Mouse (Mus musculus): ENCODE measurements around the gene Nsg2. TPM values are rescaled to one million over a fixed set of nuclear protein-coding genes. Genes with fewer than 3 reads are reported as not detected.

Nsg2 gene
- polyA plus RNA-seq (2012; rRNA removed; ENCODE audit: low replicate concordance): 1.8 and 2.0 TPM in 2 replicates

GRCm38 (mm10) chr11:32000281-32000680 lies at the start of gene Nsg2:
Gene Nsg2, plus strand, starts transcription at chr11:32000463.

GRCm38 (mm10) chr11:31965256-31966134 lies 34.8 kb upstream of the Nsg2 start, which contains the start of gene 4930524B15Rik:
Gene 4930524B15Rik, plus strand, starts transcription at chr11:31965592.

Other genes with a start within 250 kb of the Nsg2 start
- gene Cpeb4, start 128.3 kb upstream of the Nsg2 start, polyA plus RNA-seq (2012; rRNA removed; ENCODE audit: low replicate concordance): 2.4 and 3.0 TPM in 2 replicates
- gene 4930524B15Rik, start 34.9 kb upstream of the Nsg2 start, polyA plus RNA-seq (2012; rRNA removed; ENCODE audit: low replicate concordance): not detected in 2 replicates
- 0.57 and 0.71 TPM in 2 replicates for gene Il9r, start 199.8 kb downstream of the Nsg2 start, polyA plus RNA-seq (2012; rRNA removed; ENCODE audit: low replicate concordance)
- 12.3 and 15.8 TPM in 2 replicates for gene Snrnp25, start 205.0 kb downstream of the Nsg2 start, polyA plus RNA-seq (2012; rRNA removed; ENCODE audit: low replicate concordance)
- 50.3 and 79.0 TPM in 2 replicates for gene Rhbdf1, start 221.8 kb downstream of the Nsg2 start, polyA plus RNA-seq (2012; rRNA removed; ENCODE audit: low replicate concordance)
- gene Mpg, start 226.0 kb downstream of the Nsg2 start, polyA plus RNA-seq (2012; rRNA removed; ENCODE audit: low replicate concordance): 7.1 and 7.6 TPM in 2 replicates